Mouse (Mus musculus) left cerebral cortex, adult 6 months (tissue): ENCODE data around the gene Mrs2. TPM values are rescaled to one million over a fixed set of nuclear protein-coding genes. Genes with fewer than 3 reads are reported as not detected.

Experiments used
- long read RNA-seq, 2 experiments: library from polyadenylated mRNA; unstranded; transcript quantifications; one replicate each; pipeline ENCODE4 v2.0.0; 2019 to 2020
- polyA plus RNA-seq: library from polyadenylated mRNA; unstranded; fragments of <200 nt; fragmentation: Nextera tagmentation; gene quantifications from 2 replicates; pipeline ENCODE4 v1.2.3, GENCODE M21; 2021

The Mrs2 gene
- 8.4 and 19.6 TPM in 2 replicates for polyA plus RNA-seq
- long read RNA-seq, experiment 1, full-length matches to known transcripts = 55 of 100 reads
- long read RNA-seq, experiment 1, partial matches to known transcripts = 6 of 100 reads
- long read RNA-seq, experiment 1, other reads (novel, unspliced or antisense) = 39 of 100 reads
- long read RNA-seq, experiment 2, full-length matches to known transcripts = 3 of 12 reads
- long read RNA-seq, experiment 2, partial matches to known transcripts = 4 of 12 reads
- long read RNA-seq, experiment 2, other reads (novel, unspliced or antisense) = 5 of 12 reads

DNA sequence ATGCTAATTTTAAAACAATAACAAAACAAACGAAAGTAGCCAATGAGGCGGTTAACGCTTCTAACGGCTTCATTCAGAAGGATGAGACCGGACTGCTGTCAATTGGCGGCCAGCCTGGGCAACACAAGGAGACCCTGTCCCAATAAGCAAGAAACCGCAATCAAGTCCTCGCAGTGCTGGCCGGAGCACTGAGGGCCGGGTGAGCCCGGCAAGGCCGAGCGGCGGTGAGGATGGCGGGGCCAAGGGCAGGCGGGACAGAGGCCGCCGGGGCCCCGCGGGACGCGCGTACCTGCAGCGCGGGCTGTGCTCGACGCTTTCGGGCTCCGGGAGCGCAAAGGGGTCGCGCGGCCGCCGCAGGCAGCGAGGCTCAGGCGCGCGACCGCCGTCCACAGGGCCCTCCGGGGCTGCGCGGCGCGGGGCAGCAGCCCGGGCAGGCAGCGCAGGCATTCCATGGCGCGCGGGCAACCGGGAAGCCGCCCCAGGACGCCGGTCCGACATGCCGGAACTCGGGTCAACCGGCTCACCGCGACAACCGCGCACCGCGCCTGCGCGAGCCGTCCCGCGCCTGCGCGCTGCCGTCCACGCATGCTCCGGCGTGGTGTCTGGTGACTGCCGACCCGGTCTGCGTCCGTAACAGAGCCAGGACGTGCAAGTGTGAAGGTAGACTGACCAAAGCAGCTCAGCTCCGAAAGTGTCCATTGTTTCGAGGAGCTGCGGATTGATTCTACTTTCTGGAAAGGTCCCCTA, at the start of gene Mrs2:
Gene Mrs2, minus strand, starts transcription at position 587 of the 747 bp plus-strand sequence.

GRCm38 (mm10) chr13:25055873-25056667, 35.9 kb upstream of the Mrs2 start, which contains the start of gene Dcdc2a:
TSS of gene Dcdc2a (plus strand) at chr13:25056004.

GRCm38 (mm10) chr13:24942512-24943282, 77.5 kb downstream of the Mrs2 start, which contains the start of gene Gpld1:
TSS of gene Gpld1 (plus strand) at chr13:24943152.

Other genes with a start within 250 kb of the Mrs2 start
- 9.6 and 13.2 TPM in 2 replicates for gene BC005537, start 218.7 kb downstream of the Mrs2 start, polyA plus RNA-seq
- gene Acot13, start 188.8 kb downstream of the Mrs2 start, polyA plus RNA-seq = 260 and 285 TPM in 2 replicates
- 16.9 and 19.1 TPM in 2 replicates for gene Tdp2, start 188.7 kb downstream of the Mrs2 start, polyA plus RNA-seq
- gene D130043K22Rik, start 175.2 kb downstream of the Mrs2 start, polyA plus RNA-seq = 6.8 and 8.4 TPM in 2 replicates
- 9.7 and 10.6 TPM in 2 replicates for gene Aldh5a1, start 82.7 kb downstream of the Mrs2 start, polyA plus RNA-seq
- 9.1 and 9.9 TPM in 2 replicates for gene Gpld1, start 77.2 kb downstream of the Mrs2 start, polyA plus RNA-seq
- 7.0 and 8.2 TPM in 2 replicates for gene Dcdc2a, start 35.6 kb upstream of the Mrs2 start, polyA plus RNA-seq